Mouse (Mus musculus) MEL (cell line): Measurements from ENCODE around the gene Diaph2.

ENCODE experiments used
- CHD1 ChIP-seq: IDR thresholded peaks from 2 replicates; pipeline ENCODE4 v1.6.1; 2012; ENCODE audit warnings: low read depth, mild to moderate bottlenecking, inconsistent platforms, low read length, improper control_type of control experiment
- CTCF ChIP-seq, 3 experiments: IDR thresholded peaks in 2 of 3; conservative IDR thresholded peaks in 1 of 3; 2 replicates each; pipeline ENCODE4 v1.5.1; 2011 to 2012; ENCODE audit warnings: low read length in 3 of 3, low read depth in 2 of 3, mild to moderate bottlenecking in 2 of 3, improper control_type of control experiment in 1 of 3, inconsistent platforms in 1 of 3, mixed read lengths in 1 of 3, moderate library complexity in 1 of 3; ENCODE audit not compliant: control insufficient read depth in 1 of 3, insufficient read depth in 1 of 3, poor library complexity in 1 of 3, severe bottlenecking in 1 of 3
- E2F4 ChIP-seq: IDR thresholded peaks from 2 replicates; pipeline ENCODE4 v1.6.1; 2011; ENCODE audit warnings: low read depth, low read length, improper control_type of control experiment, borderline replicate concordance
- GATA1 ChIP-seq: IDR thresholded peaks from 2 replicates; pipeline ENCODE4 v1.6.1; 2011; ENCODE audit warnings: low read depth, low read length, improper control_type of control experiment
- MAFK ChIP-seq: IDR thresholded peaks from 2 replicates; pipeline ENCODE4 v1.6.1; 2011; ENCODE audit warnings: low read depth, mild to moderate bottlenecking, low read length, improper control_type of control experiment, borderline replicate concordance
- MEF2A ChIP-seq: IDR thresholded peaks from 2 replicates; pipeline ENCODE4 v1.6.1; 2014; ENCODE audit warnings: low read depth, mild to moderate bottlenecking, inconsistent platforms, low read length, improper control_type of control experiment; ENCODE audit not compliant: poor library complexity, insufficient replicate concordance, severe bottlenecking; ENCODE audit errors: extremely low read depth
- POLR2A ChIP-seq, 2 experiments: IDR thresholded peaks; 2 replicates each; pipeline ENCODE4 v1.6.1; 2011 to 2012; ENCODE audit warnings: low read length in 2 of 2, mild to moderate bottlenecking in 2 of 2, control low read depth in 1 of 2, improper control_type of control experiment in 1 of 2, low read depth in 1 of 2, moderate library complexity in 1 of 2; ENCODE audit not compliant: control insufficient read depth in 1 of 2, insufficient read depth in 1 of 2, poor library complexity in 1 of 2
- TAL1 ChIP-seq: IDR thresholded peaks from 2 replicates; pipeline ENCODE4 v1.6.1; 2012; ENCODE audit warnings: mild to moderate bottlenecking, inconsistent platforms, low read length, moderate library complexity, mixed read lengths
- TCF12 ChIP-seq: IDR thresholded peaks from 2 replicates; pipeline ENCODE4 v1.6.1; 2014; ENCODE audit warnings: low read depth, mild to moderate bottlenecking, inconsistent platforms, low read length, improper control_type of control experiment, moderate library complexity
- USF1 ChIP-seq: IDR thresholded peaks from 2 replicates; pipeline ENCODE4 v1.6.1; 2014; ENCODE audit warnings: low read depth, mild to moderate bottlenecking, inconsistent platforms, low read length, improper control_type of control experiment, moderate library complexity
- ZKSCAN1 ChIP-seq: IDR thresholded peaks from 2 replicates; pipeline ENCODE4 v1.6.1; 2012; ENCODE audit warnings: low read depth, mild to moderate bottlenecking, inconsistent platforms, low read length, improper control_type of control experiment, moderate library complexity

DNA sequence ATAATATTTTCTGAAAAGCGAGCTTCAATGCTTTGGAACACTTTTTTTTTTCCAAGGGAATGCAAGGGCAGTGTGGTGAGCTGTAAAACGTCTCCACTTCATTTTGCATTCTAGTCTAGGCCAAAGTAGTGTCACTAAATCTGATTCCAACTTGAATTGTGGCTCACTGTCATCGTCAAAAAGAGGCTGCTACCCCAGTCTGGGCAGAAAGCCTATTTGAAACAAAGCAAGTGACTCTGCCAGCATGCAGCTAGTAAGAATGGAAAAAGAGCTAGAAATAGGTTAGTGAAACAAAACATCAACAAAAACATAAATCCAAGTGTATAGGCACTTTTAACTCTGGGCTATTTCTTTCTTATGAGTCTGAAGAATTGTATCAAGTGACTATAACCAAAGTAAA lies 653.7 kb downstream of the Diaph2 start:
- TF ChIP-seq GATA1 (no peak), POLR2A (IDR thresholded peaks at IDR 0.05; ENCODE audit: control insufficient read depth in 1 of 2, insufficient read depth in 1 of 2, low read depth in 1 of 2, low read length in 2 of 2, poor library complexity in 1 of 2) (no peak), CTCF (IDR thresholded peaks at IDR 0.05 in 2 of 3, conservative IDR thresholded peaks at IDR 0.05 in 1 of 3; ENCODE audit: control insufficient read depth in 1 of 3, insufficient read depth in 1 of 3, low read depth in 2 of 3, low read length in 3 of 3, poor library complexity in 1 of 3, severe bottlenecking in 1 of 3) (no peak), MAFK (no peak), MEF2A (no peak), CHD1 (no peak), E2F4 (no peak), ZKSCAN1 (no peak), TAL1 (no peak), TCF12 (no peak), USF1 (no peak)
